Mouse (Mus musculus): ENCODE data around the gene Shroom3.

Gene Shroom3

GRCm38 (mm10) chr5:92796089-92796990 lies 113.1 kb downstream of the Shroom3 start:
- DNase-seq (ENCODE audit: inconsistent age in 2 of 2, low spot score in 1 of 2): peak in 1 of 2 experiments; percentile 44

- DNase-seq (ENCODE audit: inconsistent age in 2 of 2, low spot score in 1 of 2): no peak
These were observed 114.7 kb downstream of the Shroom3 start for GRCm38 (mm10) chr5:92797981-92798380.

GRCm38 (mm10) chr5:92804379-92804778 lies 121.1 kb downstream of the Shroom3 start:
- DNase-seq (ENCODE audit: inconsistent age in 2 of 2, low spot score in 1 of 2): no peak

- DNase-seq (ENCODE audit: inconsistent age in 2 of 2, low spot score in 1 of 2): peak; percentile 43 to 68
These were observed 125.5 kb downstream of the Shroom3 start for GRCm38 (mm10) chr5:92808503-92809415.

GRCm38 (mm10) chr5:92809416-92809750 lies 126.1 kb downstream of the Shroom3 start:
- DNase-seq (ENCODE audit: inconsistent age in 2 of 2, low spot score in 1 of 2): no peak

- no peak for DNase-seq (ENCODE audit: inconsistent age in 2 of 2, low spot score in 1 of 2)
These were observed 127.8 kb downstream of the Shroom3 start for GRCm38 (mm10) chr5:92810922-92811533.

- DNase-seq (ENCODE audit: inconsistent age in 2 of 2, low spot score in 1 of 2): peak in 1 of 2 experiments; percentile 45
These were observed 128.5 kb downstream of the Shroom3 start for GRCm38 (mm10) chr5:92811761-92812160.

GRCm38 (mm10) chr5:92812936-92813335 lies 129.7 kb downstream of the Shroom3 start:
- no peak for DNase-seq (ENCODE audit: inconsistent age in 2 of 2, low spot score in 1 of 2)

- no peak for DNase-seq (ENCODE audit: inconsistent age in 2 of 2, low spot score in 1 of 2)
These were observed 130.3 kb downstream of the Shroom3 start for GRCm38 (mm10) chr5:92813562-92813961.

- DNase-seq (ENCODE audit: inconsistent age in 2 of 2, low spot score in 1 of 2): no peak
These were observed 131.4 kb downstream of the Shroom3 start for GRCm38 (mm10) chr5:92814621-92815020.

- DNase-seq (ENCODE audit: inconsistent age in 2 of 2, low spot score in 1 of 2): no peak
These were observed 134.0 kb downstream of the Shroom3 start for GRCm38 (mm10) chr5:92817122-92817822.

GRCm38 (mm10) chr5:92821370-92821769 lies 138.1 kb downstream of the Shroom3 start:
- no peak for DNase-seq (ENCODE audit: inconsistent age in 2 of 2, low spot score in 1 of 2)

- DNase-seq (ENCODE audit: inconsistent age in 2 of 2, low spot score in 1 of 2): no peak
These were observed 140.3 kb downstream of the Shroom3 start for GRCm38 (mm10) chr5:92823495-92823894.

GRCm38 (mm10) chr5:92824304-92825009 lies 141.2 kb downstream of the Shroom3 start:
- no peak for DNase-seq (ENCODE audit: inconsistent age in 2 of 2, low spot score in 1 of 2)

- no peak for DNase-seq (ENCODE audit: inconsistent age in 2 of 2, low spot score in 1 of 2)
These were observed 147.2 kb downstream of the Shroom3 start for GRCm38 (mm10) chr5:92830391-92830790.

GRCm38 (mm10) chr5:92834513-92834912 lies 151.3 kb downstream of the Shroom3 start:
- no peak for DNase-seq (ENCODE audit: inconsistent age in 2 of 2, low spot score in 1 of 2)

- no peak for DNase-seq (ENCODE audit: inconsistent age in 2 of 2, low spot score in 1 of 2)
These were observed 154.1 kb downstream of the Shroom3 start for GRCm38 (mm10) chr5:92837311-92837710.

GRCm38 (mm10) chr5:92838351-92838784 lies 155.1 kb downstream of the Shroom3 start:
- no peak for DNase-seq (ENCODE audit: inconsistent age in 2 of 2, low spot score in 1 of 2)

- no peak for DNase-seq (ENCODE audit: inconsistent age in 2 of 2, low spot score in 1 of 2)
These were observed 156.1 kb downstream of the Shroom3 start for GRCm38 (mm10) chr5:92839314-92839713.

- no peak for DNase-seq (ENCODE audit: inconsistent age in 2 of 2, low spot score in 1 of 2)
These were observed 158.2 kb downstream of the Shroom3 start for GRCm38 (mm10) chr5:92841474-92841873.
